Mouse (Mus musculus): ENCODE data around the gene Gm49661.

Gm49661 gene

DNA sequence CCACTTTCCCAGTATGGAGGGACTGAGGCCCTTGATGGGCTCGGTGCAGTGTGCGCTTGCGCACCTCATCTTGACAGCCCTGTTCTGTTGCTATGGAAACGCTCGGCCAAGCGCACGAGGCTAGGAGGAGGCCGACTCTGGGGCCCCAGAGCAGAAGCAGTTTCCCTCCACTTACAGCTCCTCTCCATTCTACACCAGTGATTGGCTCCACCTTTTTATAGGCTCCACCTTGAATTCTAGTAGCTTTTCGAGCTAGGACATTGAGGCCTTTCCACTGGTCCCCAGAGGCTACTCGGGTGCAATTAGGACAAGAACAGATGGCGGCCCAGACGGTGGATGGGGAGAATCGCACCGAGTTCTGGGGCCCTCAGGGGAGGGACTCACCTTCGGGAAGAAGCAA, 34.4 kb downstream of the Gm49661 start:
- peak; percentile 55 for DNase-seq (ENCODE audit: low read depth, low spot score)

DNA sequence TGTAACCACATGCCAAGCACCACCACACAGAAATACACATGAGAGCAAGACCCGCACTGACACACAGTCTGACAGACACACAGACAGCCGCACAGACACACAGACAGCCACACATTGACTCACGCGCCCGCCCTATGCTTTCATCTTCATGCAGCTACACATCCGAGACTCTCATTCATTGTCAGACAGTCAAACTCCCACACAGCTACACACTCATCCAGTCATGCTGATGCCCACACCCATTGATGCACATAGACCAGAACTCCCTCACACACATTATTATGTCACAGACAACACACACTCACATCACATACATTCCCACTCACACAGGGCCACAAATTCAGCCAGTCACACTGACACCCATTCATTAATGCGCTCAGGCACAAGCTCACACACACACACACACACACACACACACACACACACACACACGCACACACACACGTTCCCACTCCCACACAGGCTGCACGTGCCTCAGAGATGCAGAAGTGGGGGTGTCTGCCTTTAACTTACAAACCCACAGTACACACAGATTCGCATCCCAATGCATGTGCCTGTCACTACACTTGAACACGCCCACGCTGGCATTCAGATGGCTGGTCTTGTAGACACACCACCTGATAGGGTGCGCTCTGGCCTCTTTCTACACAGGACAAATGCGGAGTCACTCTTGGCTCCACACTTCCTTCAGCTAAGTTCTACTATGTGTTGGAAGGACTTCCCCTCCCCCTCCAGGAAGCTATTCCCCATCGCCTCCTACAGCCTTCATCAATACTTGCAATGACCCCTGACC, 35.3 kb downstream of the Gm49661 start:
- no peak for DNase-seq (ENCODE audit: low read depth, low spot score)

DNA sequence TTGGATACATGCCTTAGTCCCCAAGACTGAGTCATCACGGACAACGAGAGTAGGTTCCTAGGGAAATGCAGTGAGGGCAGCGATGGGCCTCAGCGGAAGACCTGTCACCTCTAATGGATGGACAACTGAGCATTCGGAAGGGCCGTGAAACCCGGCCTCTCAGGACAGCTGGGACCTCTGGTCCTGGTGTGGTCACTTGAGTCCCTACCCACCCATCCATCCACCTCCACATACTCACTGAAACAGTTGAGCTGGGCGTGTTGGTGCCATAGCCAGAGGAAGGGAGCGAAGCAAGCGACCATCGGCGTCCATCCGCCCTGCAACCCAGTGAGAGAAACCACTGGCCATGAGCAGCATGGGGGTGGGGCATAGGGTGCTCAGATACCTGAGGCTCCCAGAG, 38.7 kb downstream of the Gm49661 start:
- DNase-seq (ENCODE audit: low read depth, low spot score), result no peak

DNA sequence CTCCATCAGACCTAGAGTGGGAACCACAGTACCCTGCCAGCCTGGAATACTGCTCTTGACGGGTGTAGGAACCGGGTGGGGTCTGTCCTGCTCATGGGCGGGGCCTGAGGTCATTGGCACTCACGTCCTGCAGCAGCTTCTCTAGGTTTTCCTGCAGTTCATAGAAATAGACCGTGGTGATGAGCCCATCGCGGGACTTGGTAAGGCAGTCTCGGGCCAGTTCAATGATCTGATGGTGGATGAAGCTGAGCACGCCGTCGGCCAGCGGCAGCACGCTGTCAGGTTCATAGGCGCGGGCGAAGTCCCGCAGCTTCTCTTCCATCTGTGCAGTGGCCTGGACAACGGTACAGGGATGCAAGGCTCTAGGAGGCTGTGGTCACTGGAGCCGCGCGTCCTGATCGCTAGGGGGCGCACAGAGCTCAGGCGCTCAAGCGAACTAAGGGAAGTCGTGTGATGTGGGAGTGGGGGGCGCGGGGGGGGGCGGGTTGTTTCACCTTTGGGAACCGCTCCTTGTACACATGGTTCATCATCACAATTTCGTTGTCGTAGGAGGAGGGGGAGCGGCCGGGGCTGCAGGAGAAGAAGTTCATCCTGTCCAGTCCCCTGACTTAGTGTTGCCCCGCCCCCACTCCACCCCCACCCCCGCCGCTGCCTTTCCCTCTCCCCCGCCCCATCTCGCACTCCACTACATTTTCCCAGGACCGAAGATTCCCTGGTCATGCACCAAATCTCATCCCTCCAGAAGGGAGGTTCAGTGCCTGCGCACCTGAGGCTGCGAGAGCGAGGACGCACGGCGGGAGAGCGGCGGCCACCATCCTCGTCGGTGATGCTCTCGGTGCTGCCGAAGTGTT, 40.6 kb downstream of the Gm49661 start:
- DNase-seq (ENCODE audit: low read depth, low spot score), result peak; percentile 82

DNA sequence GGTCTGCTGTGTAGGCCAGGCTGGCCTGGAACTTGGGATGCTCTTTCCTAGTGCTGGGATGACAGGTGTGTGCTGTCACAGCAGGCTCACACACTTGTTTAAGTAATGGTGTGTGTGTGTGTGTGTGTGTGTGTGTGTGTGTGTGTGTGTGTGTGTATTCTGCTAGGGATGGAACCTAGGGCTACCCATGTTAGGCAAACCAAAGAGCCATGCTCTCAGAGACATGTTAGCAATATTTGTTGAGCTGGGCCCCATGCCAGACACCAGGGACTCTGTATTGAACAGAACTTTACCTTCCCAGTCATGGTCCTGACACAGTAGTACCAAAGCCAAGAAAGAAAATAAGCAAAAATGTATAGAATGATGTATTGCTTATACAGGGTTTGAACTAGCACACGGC, 41.7 kb downstream of the Gm49661 start:
- no peak for DNase-seq (ENCODE audit: low read depth, low spot score)

DNA sequence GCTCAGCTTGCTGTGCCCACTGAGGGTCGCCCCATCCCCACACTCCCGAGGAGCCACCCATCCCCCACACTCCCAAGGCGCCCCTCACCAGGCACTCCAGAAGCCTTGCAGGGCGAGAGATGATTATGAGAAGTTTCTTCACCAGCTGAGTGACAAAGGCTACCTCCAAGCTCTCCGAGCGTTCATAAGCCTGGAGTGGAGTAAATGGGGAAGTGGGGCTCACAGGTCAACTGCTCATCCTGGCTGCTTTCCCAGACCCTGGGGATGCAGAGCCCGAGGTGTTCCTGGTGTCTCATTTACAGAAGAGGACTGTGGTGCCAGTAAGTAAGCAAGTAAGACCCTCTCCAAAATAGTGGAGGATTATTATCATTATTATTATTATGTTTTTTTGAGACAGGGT, 43.7 kb downstream of the Gm49661 start:
- no peak for DNase-seq (ENCODE audit: low read depth, low spot score)

DNA sequence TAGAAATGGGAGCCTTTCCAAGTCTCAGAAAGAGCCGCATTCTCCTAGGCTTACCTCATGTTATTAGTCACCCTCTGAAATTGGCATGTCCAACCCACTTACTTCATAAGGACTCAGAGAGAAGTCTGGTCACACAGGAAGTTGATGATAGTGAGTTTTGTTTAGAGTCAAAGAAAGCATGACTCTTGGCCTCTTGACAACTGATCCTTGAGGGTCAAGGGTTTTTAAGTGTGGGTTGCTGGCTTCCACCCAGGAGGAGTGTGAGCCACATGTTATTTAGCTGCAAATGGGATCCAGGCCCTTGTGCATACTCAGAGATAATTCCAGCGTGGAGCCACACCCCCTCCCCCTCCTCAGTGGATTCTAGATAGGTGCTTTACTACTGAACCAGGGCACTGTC, 47.6 kb downstream of the Gm49661 start:
- no peak for DNase-seq (ENCODE audit: low read depth, low spot score)

DNA sequence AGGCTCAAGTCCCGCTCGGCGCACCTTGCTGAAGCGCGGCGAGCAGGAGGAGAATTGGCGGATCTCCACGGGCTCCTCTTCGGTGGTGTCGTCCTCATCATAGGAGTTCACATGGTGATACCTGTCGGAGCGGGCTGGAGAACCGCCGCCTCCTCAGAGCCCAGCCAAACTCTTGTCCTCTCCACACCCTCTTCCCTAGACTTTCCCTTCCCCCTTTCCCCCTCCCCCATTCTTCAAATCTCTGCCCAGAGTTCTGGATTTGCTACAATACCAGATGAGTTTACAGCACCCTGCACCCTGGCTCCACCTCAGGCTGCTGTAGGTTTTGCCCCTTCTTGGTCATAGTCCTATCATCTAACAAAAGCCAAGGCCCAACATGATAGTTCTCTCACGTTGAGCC, 50.6 kb downstream of the Gm49661 start:
- no peak for DNase-seq (ENCODE audit: low read depth, low spot score)

DNA sequence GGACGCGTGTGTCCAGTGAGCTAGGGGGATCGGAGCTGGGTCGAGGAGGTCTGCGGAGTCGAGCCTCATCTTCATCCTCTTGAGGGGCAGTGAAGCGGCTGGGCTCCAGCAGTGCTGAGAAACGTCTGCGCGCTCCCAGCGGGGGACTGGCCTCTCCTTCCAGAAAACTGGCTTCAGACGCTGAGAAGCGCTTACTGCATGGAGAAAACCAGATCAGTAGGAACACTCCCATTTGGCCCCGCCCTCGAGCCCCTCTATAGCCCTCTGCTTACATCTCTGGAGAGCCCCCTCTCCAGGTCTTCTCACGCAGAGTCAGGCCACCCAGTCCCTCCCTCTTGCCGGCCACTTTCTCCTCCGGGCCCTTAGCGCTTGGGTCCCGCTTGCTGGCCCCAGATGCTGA, 51.5 kb downstream of the Gm49661 start:
- DNase-seq (ENCODE audit: low read depth, low spot score), result no peak
